Mouse (Mus musculus) mesoderm, embryonic 11.5 days (tissue): ENCODE measurements around the gene Sufu.

Experiments used
- DNase-seq: peaks from one replicate; pipeline ENCODE4 v3.0.0-alpha.2; 2012; ENCODE audit warnings: low read depth, low spot score

The Sufu gene

GRCm38 (mm10) chr19:46529601-46530448, 133.1 kb downstream of the Sufu start:
- no peak for DNase-seq

GRCm38 (mm10) chr19:46530449-46530990, 133.8 kb downstream of the Sufu start:
- no peak for DNase-seq

GRCm38 (mm10) chr19:46531071-46532030, 134.7 kb downstream of the Sufu start:
- DNase-seq: no peak

GRCm38 (mm10) chr19:46532031-46532688, 135.5 kb downstream of the Sufu start:
- DNase-seq: no peak

GRCm38 (mm10) chr19:46533066-46533465, 136.4 kb downstream of the Sufu start:
- DNase-seq: no peak

- DNase-seq: no peak
These were observed 136.8 kb downstream of the Sufu start for GRCm38 (mm10) chr19:46533525-46533924.

GRCm38 (mm10) chr19:46534542-46535098, 137.9 kb downstream of the Sufu start:
- no peak for DNase-seq

GRCm38 (mm10) chr19:46537357-46537756, 140.7 kb downstream of the Sufu start:
- DNase-seq: no peak

- no peak for DNase-seq
These were observed 141.5 kb downstream of the Sufu start for GRCm38 (mm10) chr19:46538213-46538612.
